Mouse (Mus musculus): ENCODE measurements at regions not wholly inside any gene's neighbourhood (a gene's known extent, or its start where the extent isn't known, plus 50 kb on each side); places are given as distances from the start of the nearest gene placed in this dataset.

DNA sequence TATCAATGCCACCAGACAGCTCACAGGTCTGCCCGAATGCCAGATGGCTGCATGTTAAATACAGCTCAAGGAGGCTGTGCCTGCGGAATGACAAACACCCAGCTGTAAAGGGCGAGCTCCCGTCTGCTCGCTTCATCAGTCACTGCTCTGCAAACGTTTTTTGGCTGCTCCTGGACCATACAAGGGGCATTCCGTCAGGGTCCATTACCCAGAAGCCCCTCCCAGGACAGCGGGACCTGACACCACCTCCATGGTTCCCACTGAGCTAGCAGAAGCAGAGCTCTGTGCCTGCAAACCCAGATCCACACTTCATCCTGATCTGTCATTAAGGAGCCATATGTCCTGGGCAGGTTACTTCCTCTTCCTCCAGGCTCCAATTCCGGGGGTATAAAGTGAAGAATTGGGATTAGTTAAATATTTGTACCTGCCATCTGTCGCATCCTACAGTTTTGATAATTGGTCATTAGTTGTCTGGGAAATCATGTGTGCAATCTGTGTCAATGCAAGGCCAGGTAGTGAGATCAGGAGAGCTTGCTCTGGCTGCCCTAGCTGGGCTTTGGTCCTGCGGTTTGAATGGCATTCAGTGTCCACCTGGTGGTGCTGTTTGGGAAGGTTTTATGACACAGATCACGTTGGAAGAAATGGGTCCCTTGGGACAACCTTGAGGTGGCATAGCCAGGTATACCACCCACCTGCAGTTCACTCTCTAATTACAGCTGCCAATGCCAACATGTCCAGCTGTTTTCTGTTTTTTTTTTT is 89.9 kb upstream of the Agap1 start:
- TF ChIP-seq EP300 (IDR thresholded peaks at IDR 0.05; ENCODE audit: insufficient read depth, low read depth, low read length) (no peak), CTCF (IDR thresholded peaks at IDR 0.05) (no peak), POLR2A (IDR thresholded peaks at IDR 0.05; ENCODE audit: insufficient read depth, low read depth, low read length) (no peak)

Data from heart, adult 2 months (tissue).